Mouse (Mus musculus) CH12.LX (cell line): Measurements from ENCODE around the gene Stc2. TPM values are rescaled to one million over a fixed set of nuclear protein-coding genes. Genes with fewer than 3 reads are reported as not detected.

Source experiments
- DNase-seq: peaks from one replicate; pipeline ENCODE4 v3.0.0-alpha.2; 2013; ENCODE audit errors: extremely low read depth
- H3K27ac ChIP-seq: 2 replicates; pipeline ENCODE4 v1.5.1; 2012; ENCODE audit warnings: low read depth, mild to moderate bottlenecking, control low read depth, moderate library complexity; ENCODE audit not compliant: insufficient read depth
- H3K27me3 ChIP-seq: replicated peaks from 2 replicates; pipeline ENCODE3; 2012; ENCODE audit warnings: inconsistent platforms
- H3K36me3 ChIP-seq, 2 experiments: replicated peaks in 1 of 2; 2 replicates each; pipeline versions ENCODE3 to v1.6.1; 2012; ENCODE audit warnings: inconsistent platforms in 1 of 2, low read length in 1 of 2, mild to moderate bottlenecking in 1 of 2, mixed read lengths in 1 of 2, moderate library complexity in 1 of 2; ENCODE audit not compliant: control insufficient read depth in 1 of 2, insufficient read depth in 1 of 2
- H3K4me1 ChIP-seq, 2 experiments: 2 replicates each; pipeline ENCODE4 v1.6.1; 2012; ENCODE audit warnings: inconsistent platforms in 1 of 2, moderate library complexity in 1 of 2; ENCODE audit not compliant: insufficient read depth in 2 of 2, control insufficient read depth in 1 of 2
- H3K4me2 ChIP-seq: 2 replicates; pipeline ENCODE4 v1.6.1; 2012; ENCODE audit warnings: low read depth, mild to moderate bottlenecking, control low read depth; ENCODE audit not compliant: poor library complexity, insufficient read depth, severe bottlenecking
- H3K4me3 ChIP-seq, 3 experiments: fragments of 150-350 bp in 1 of 3; sonication (generic) in 1 of 3; replicated peaks in 1 of 3; 2 replicates each; pipeline versions ENCODE3 to v1.5.1; 2011 to 2012; ENCODE audit warnings: low read depth in 2 of 3, low read length in 2 of 3, mild to moderate bottlenecking in 2 of 3, moderate library complexity in 2 of 3, control low read depth in 1 of 3, improper control_type of control experiment in 1 of 3, inconsistent platforms in 1 of 3, mixed read lengths in 1 of 3; ENCODE audit not compliant: poor library complexity in 1 of 3
- H3K79me2 ChIP-seq: replicated peaks from 2 replicates; pipeline ENCODE4 v1.6.1; 2012; ENCODE audit warnings: mild to moderate bottlenecking, moderate library complexity; ENCODE audit not compliant: control insufficient read depth, poor library complexity, insufficient read depth, severe bottlenecking; ENCODE audit errors: extremely low read depth
- H3K9ac ChIP-seq: 2 replicates; pipeline ENCODE4 v1.6.1; 2012; ENCODE audit warnings: low read depth, mild to moderate bottlenecking, control low read depth, moderate library complexity; ENCODE audit not compliant: insufficient read depth
- H3K9me3 ChIP-seq: replicated peaks from 2 replicates; pipeline ENCODE3; 2012; ENCODE audit warnings: low read length, inconsistent platforms, mixed read lengths
- CHD1 ChIP-seq: IDR thresholded peaks from 2 replicates; pipeline ENCODE4 v1.6.1; 2012; ENCODE audit warnings: low read depth, low read length, improper control_type of control experiment, inconsistent platforms
- CTCF ChIP-seq, 2 experiments: IDR thresholded peaks in 1 of 2; conservative IDR thresholded peaks in 1 of 2; 2 replicates each; pipeline ENCODE4 v1.5.1; 2011 to 2012; ENCODE audit warnings: low read depth in 2 of 2, low read length in 2 of 2, improper control_type of control experiment in 1 of 2, inconsistent platforms in 1 of 2, mild to moderate bottlenecking in 1 of 2, moderate library complexity in 1 of 2
- ELF1 ChIP-seq: IDR thresholded peaks from 2 replicates; pipeline ENCODE4 v1.6.1; 2014; ENCODE audit warnings: low read depth, mild to moderate bottlenecking, inconsistent platforms, low read length, improper control_type of control experiment
- HCFC1 ChIP-seq: IDR thresholded peaks from 2 replicates; pipeline ENCODE4 v1.6.1; 2012; ENCODE audit warnings: low read depth, mild to moderate bottlenecking, inconsistent platforms, low read length, improper control_type of control experiment
- JUND ChIP-seq: conservative IDR thresholded peaks from 2 replicates; pipeline ENCODE4 v1.6.1; 2011; ENCODE audit warnings: low read depth, low read length, improper control_type of control experiment
- MAFK ChIP-seq: IDR thresholded peaks from 2 replicates; pipeline ENCODE4 v1.6.1; 2011; ENCODE audit warnings: low read length, improper control_type of control experiment; ENCODE audit not compliant: insufficient replicate concordance
- MXI1 ChIP-seq: IDR thresholded peaks from 2 replicates; pipeline ENCODE4 v1.6.1; 2011; ENCODE audit warnings: mild to moderate bottlenecking, low read depth, low read length, improper control_type of control experiment
- MYC ChIP-seq: IDR thresholded peaks from 2 replicates; pipeline ENCODE4 v1.6.1; 2011; ENCODE audit warnings: low read depth, mild to moderate bottlenecking, improper control_type of control experiment, low read length
- NRF1 ChIP-seq: IDR thresholded peaks from 2 replicates; pipeline ENCODE4 v1.6.1; 2014; ENCODE audit warnings: low read depth, mild to moderate bottlenecking, inconsistent platforms, low read length, improper control_type of control experiment, moderate library complexity
- PAX5 ChIP-seq: IDR thresholded peaks from 2 replicates; pipeline ENCODE4 v1.6.1; 2012; ENCODE audit warnings: low read length, inconsistent platforms, mixed read lengths
- POLR2AphosphoS2 ChIP-seq: IDR thresholded peaks from 2 replicates; pipeline ENCODE4 v1.6.1; 2011; ENCODE audit warnings: low read depth, low read length, improper control_type of control experiment
- RAD21 ChIP-seq: IDR thresholded peaks from 2 replicates; pipeline ENCODE4 v1.6.1; 2011; ENCODE audit warnings: low read depth, mild to moderate bottlenecking, low read length, improper control_type of control experiment, moderate library complexity
- SIN3A ChIP-seq: IDR thresholded peaks from 2 replicates; pipeline ENCODE4 v1.6.1; 2012; ENCODE audit warnings: low read length, improper control_type of control experiment, inconsistent platforms
- TCF12 ChIP-seq: IDR thresholded peaks from 2 replicates; pipeline ENCODE4 v1.6.1; 2014; ENCODE audit warnings: low read depth, mild to moderate bottlenecking, inconsistent platforms, low read length, improper control_type of control experiment
- USF1 ChIP-seq: IDR thresholded peaks from 2 replicates; pipeline ENCODE4 v1.6.1; 2014; ENCODE audit warnings: low read depth, mild to moderate bottlenecking, inconsistent platforms, low read length, improper control_type of control experiment
- ZC3H11A ChIP-seq: IDR thresholded peaks from 2 replicates; pipeline ENCODE4 v1.6.1; 2012; ENCODE audit warnings: low read depth, mild to moderate bottlenecking, inconsistent platforms, low read length, improper control_type of control experiment
- ZKSCAN1 ChIP-seq: IDR thresholded peaks from 2 replicates; pipeline ENCODE4 v1.6.1; 2012; ENCODE audit warnings: low read depth, inconsistent platforms, low read length, improper control_type of control experiment, borderline replicate concordance
- ZMIZ1 ChIP-seq: IDR thresholded peaks from 2 replicates; pipeline ENCODE4 v1.6.1; 2012; ENCODE audit warnings: low read depth, mild to moderate bottlenecking, inconsistent platforms, low read length, improper control_type of control experiment
- ZNF384 ChIP-seq: IDR thresholded peaks from 2 replicates; pipeline ENCODE4 v1.6.1; 2012; ENCODE audit warnings: low read depth, low read length, improper control_type of control experiment, inconsistent platforms
- dilution Hi-C: fragments of 300-500 bp; cut with MboI; formaldehyde crosslinking; loops from 2 replicates; pipeline ENCODE4 v1.14.3; 2020; ENCODE audit warnings: low sequenced_read_pairs; ENCODE audit not compliant: extremely low pct_unique_long_range_greater_than_20kb, extremely low pct_ligation_motif_present
- in situ Hi-C: fragments of 300-500 bp; cut with MboI; formaldehyde crosslinking; loops from 3 replicates; pipeline ENCODE4 v1.14.3; 2019; ENCODE audit warnings: low sequenced_read_pairs, low pct_ligation_motif_present, low pct_unique_long_range_greater_than_20kb, mixed read lengths
- polyA plus RNA-seq: library from polyadenylated mRNA; unstranded; fragments of >175 nt; gene quantifications from 2 replicates; pipeline ENCODE4 v1.2.1, GENCODE M21; 2012; ENCODE audit warnings: low read depth; ENCODE audit not compliant: insufficient read length
- total RNA-seq, 2 experiments: library from RNA; depleted of rRNA; stranded (reverse); fragments of 300-350 nt in 1 of 2; fragments of >200 nt in 1 of 2; gene quantifications; 2 replicates each; pipeline ENCODE4 v1.2.3; 2012 to 2014

Stc2 gene
- total and polyA plus RNA-seq, 3 experiments, result not detected

- in situ Hi-C loops (no loop called here), dilution Hi-C loops (no loop called here)
These were observed 22.5 kb upstream of the Stc2 start for GRCm38 (mm10) chr11:31392340-31392739.

GRCm38 (mm10) chr11:31388890-31389289 lies 19.0 kb upstream of the Stc2 start:
- Histone ChIP-seq H3K36me3 (no peaks in the 10 kb centered on the region), H3K9me3 (no peaks in the 10 kb centered on the region), H3K4me3 (no peak overlapping the region), H3K4me2 (no peak overlapping the region)
- dilution Hi-C loops, result no loop called here
- TF ChIP-seq MXI1 (no peak), RAD21 (no peak), CTCF (conservative IDR thresholded peaks at IDR 0.05 in 1 of 2, IDR thresholded peaks at IDR 0.05 in 1 of 2; ENCODE audit: low read depth in 2 of 2, low read length in 2 of 2) (no peak), USF1 (no peak), NRF1 (no peak), POLR2AphosphoS2 (no peak), JUND (no peak), CHD1 (no peak), ZC3H11A (no peak)
- TF ChIP-seq, all 38 proteins: peak for 0
- in situ Hi-C loops, result no loop called here
- no peaks in the 10 kb centered on the region for H3K27me3 ChIP-seq
- no peaks in the 10 kb centered on the region for H3K79me2 ChIP-seq
- DNase-seq, result no peak
- H3K4me1 ChIP-seq, result peaks cover 2 to 9% of the 10 kb centered on the region in 2 experiments; a peak in 2 of 4 replicates
- no peak overlapping the region for H3K9ac ChIP-seq
- no peak overlapping the region for H3K27ac ChIP-seq

More at GRCm38 (mm10) chr11:31392340-31392739, 22.5 kb upstream of the Stc2 start:
- H3K4me3 ChIP-seq, result no peak overlapping the region
- no peak overlapping the region for H3K9ac ChIP-seq
- H3K79me2 ChIP-seq, result no peaks in the 10 kb centered on the region
- no peak for DNase-seq
- H3K27me3 ChIP-seq, result no peaks in the 10 kb centered on the region
- TF ChIP-seq TCF12 (no peak), USF1 (no peak), HCFC1 (no peak), ZNF384 (no peak), ZMIZ1 (no peak), MYC (no peak), MAFK (no peak), ELF1 (no peak), ZKSCAN1 (no peak), SIN3A (no peak), PAX5 (no peak), JUND (no peak)
- TF ChIP-seq, all 38 proteins: peak for 0
- Histone ChIP-seq H3K27ac (no peak overlapping the region), H3K4me2 (no peak overlapping the region), H3K9me3 (no peaks in the 10 kb centered on the region), H3K36me3 (no peaks in the 10 kb centered on the region), H3K4me1 (no peaks in the 10 kb centered on the region)
